Mouse (Mus musculus) liver, postnatal 0 days (tissue): ENCODE data around the gene Car10.

Experiments used
- CTCF ChIP-seq: sonication (generic); IDR thresholded peaks from 2 replicates; pipeline ENCODE4 v1.5.1; 2016; ENCODE audit warnings: antibody characterized with exemption, low read depth
- EP300 ChIP-seq: IDR thresholded peaks from 2 replicates; pipeline ENCODE4 v1.6.1; 2016; ENCODE audit warnings: antibody characterized with exemption, low read depth, mild to moderate bottlenecking

DNA sequence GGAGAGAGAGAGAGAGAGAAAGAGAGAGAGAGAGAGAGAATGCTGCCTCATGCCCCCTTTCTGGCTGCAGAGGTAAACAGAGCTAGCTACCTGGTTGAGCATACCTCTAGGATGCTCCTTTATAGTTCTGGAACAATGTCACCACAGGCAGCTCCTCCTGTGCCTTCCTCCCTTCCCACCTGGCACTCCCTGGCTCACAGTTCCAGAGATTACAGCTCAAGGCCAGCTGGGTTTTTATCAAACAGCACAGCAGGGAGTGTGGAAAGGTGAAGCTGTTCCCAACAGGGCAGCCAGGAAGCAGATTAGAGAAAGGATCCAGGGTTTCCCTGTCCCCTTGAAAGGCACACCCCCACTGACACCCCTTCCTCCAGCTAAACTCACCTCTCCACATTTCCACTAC is 517.0 kb downstream of the Car10 start:
- TF ChIP-seq CTCF = no peak
- no peak for TF ChIP-seq EP300
